Mouse (Mus musculus) cerebellum, adult 2 months (tissue): ENCODE data around the gene Cdc14a.

Experiments used
- CTCF ChIP-seq: fragments of 200-500 bp; IDR thresholded peaks from 2 replicates; pipeline ENCODE4 v1.5.1; 2011; ENCODE audit warnings: low read depth, mild to moderate bottlenecking, control low read depth, low read length, moderate library complexity, borderline replicate concordance; ENCODE audit not compliant: insufficient read depth
- POLR2A ChIP-seq: fragments of 200-500 bp; IDR thresholded peaks from 2 replicates; pipeline ENCODE4 v1.6.1; 2011; ENCODE audit warnings: low read length, control low read depth, borderline replicate concordance; ENCODE audit not compliant: insufficient read depth

- TF ChIP-seq CTCF (no peak), POLR2A (no peak)
Observed at GRCm38 (mm10) chr3:116329023-116329762, 94.6 kb downstream of the Cdc14a start.
